Mouse (Mus musculus): Measurements from ENCODE around the gene Olfr92.

Gene Olfr92

DNA sequence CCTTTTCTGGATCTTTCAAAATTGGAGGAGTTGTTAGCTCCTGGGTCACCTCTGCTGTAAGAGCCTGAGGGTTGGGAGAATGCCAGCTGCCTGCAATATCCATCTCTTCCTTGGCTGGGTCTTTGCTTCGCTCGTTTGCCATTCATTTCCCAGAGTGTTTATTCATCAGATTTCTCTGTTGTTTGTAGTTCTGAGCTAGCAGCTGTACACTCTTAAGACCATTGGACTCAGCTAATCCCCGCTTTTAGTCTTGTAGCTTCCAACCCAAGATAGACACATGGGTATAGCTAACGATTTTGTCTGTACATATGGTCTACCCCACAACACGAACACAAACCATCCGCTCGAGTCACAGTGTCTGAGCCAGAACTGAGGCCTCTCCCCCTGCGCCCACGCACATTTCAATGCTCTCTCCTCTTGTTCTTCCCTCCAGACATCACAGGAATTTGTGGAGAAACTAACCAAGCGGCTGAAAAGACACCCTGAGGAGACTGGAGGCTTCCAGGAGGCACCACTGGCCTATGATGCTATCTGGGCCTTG lies 57.7 kb downstream of the Olfr92 start:
- DNase-seq (ENCODE audit: low spot score): peak; percentile 64

DNA sequence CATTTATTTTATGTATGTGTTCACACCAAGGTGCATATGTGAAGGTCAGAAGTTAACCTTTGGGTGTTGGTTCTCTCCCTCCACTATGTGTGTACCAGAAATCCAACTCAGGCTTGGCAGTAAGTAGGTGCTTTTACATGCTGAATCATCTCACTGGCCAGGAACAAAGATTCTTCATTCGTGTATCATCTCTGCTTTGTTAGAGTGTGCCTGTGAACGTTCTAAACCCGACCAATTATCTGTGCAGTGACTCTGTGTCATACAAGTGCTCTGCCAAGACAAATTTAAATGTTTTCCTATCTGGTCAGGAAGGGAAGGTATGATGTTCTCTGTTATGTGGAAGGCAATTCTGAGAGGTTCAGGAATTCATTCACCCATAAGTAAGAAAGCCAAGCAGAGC lies 58.5 kb downstream of the Olfr92 start:
- DNase-seq (ENCODE audit: low spot score): no peak
